Mouse (Mus musculus) ES-Bruce4 (cell line): ENCODE results near the gene Raph1. TPM values are rescaled to one million over a fixed set of nuclear protein-coding genes. Genes with fewer than 3 reads are reported as not detected.

ENCODE experiments used
- H3K27ac ChIP-seq: 2 replicates; pipeline ENCODE4 v1.5.1; 2012; ENCODE audit warnings: low read length, inconsistent platforms; ENCODE audit not compliant: insufficient read depth
- H3K27me3 ChIP-seq: 2 replicates; pipeline ENCODE4 v1.6.1; 2012; ENCODE audit warnings: mild to moderate bottlenecking, low read length, inconsistent platforms; ENCODE audit not compliant: control insufficient read depth, poor library complexity, insufficient read depth, severe bottlenecking
- H3K36me3 ChIP-seq: 2 replicates; pipeline ENCODE4 v1.6.1; 2012; ENCODE audit warnings: inconsistent platforms, mild to moderate bottlenecking, low read length, moderate library complexity; ENCODE audit not compliant: control insufficient read depth, poor library complexity, insufficient read depth, severe bottlenecking
- H3K4me1 ChIP-seq: one replicate; pipeline ENCODE4 v1.8.1; 2011; ENCODE audit warnings: low read length; ENCODE audit not compliant: control insufficient read depth, insufficient read depth
- H3K4me3 ChIP-seq: 2 replicates; pipeline ENCODE4 v1.5.1; 2011; ENCODE audit warnings: low read depth, mild to moderate bottlenecking, low read length
- H3K9ac ChIP-seq: 2 replicates; pipeline ENCODE4 v1.6.1; 2012; ENCODE audit warnings: low read depth, mild to moderate bottlenecking, inconsistent platforms; ENCODE audit not compliant: poor library complexity, severe bottlenecking
- H3K9me3 ChIP-seq: replicated peaks from 2 replicates; pipeline ENCODE4 v1.6.1; 2012; ENCODE audit warnings: mild to moderate bottlenecking, low read length, inconsistent platforms; ENCODE audit not compliant: control insufficient read depth, poor library complexity, insufficient read depth, severe bottlenecking
- CTCF ChIP-seq: IDR thresholded peaks from one replicate; pipeline ENCODE4 v1.8.1; 2011; ENCODE audit warnings: low read depth, low read length
- EP300 ChIP-seq: IDR thresholded peaks from 2 replicates; pipeline ENCODE4 v1.6.1; 2011; ENCODE audit warnings: low read depth, low read length; ENCODE audit not compliant: insufficient read depth
- POLR2A ChIP-seq: IDR thresholded peaks from one replicate; pipeline ENCODE4 v1.8.1; 2011; ENCODE audit warnings: low read length; ENCODE audit not compliant: insufficient read depth
- polyA plus RNA-seq: library from polyadenylated mRNA; stranded (reverse); fragments of >200 nt; gene quantifications from 2 replicates; pipeline ENCODE4 v1.2.4, GENCODE M21; 2011; ENCODE audit warnings: low read depth; ENCODE audit not compliant: missing spikeins, insufficient read depth, insufficient read length

The Raph1 gene
- polyA plus RNA-seq, 1 experiment = 52.8 TPM

GRCm38 (mm10) chr1:60593101-60593500 is 26.2 kb upstream of the Raph1 start:
- Histone ChIP-seq H3K9ac (no peak overlapping the region), H3K36me3 (no peaks in the 10 kb centered on the region), H3K9me3 (no peaks in the 10 kb centered on the region), H3K27ac (no peak overlapping the region), H3K4me1 (no peaks in the 10 kb centered on the region), H3K4me3 (no peak overlapping the region), H3K27me3 (no peaks in the 10 kb centered on the region)
- no peak for TF ChIP-seq CTCF
- TF ChIP-seq POLR2A = no peak
- TF ChIP-seq EP300 = no peak

DNA sequence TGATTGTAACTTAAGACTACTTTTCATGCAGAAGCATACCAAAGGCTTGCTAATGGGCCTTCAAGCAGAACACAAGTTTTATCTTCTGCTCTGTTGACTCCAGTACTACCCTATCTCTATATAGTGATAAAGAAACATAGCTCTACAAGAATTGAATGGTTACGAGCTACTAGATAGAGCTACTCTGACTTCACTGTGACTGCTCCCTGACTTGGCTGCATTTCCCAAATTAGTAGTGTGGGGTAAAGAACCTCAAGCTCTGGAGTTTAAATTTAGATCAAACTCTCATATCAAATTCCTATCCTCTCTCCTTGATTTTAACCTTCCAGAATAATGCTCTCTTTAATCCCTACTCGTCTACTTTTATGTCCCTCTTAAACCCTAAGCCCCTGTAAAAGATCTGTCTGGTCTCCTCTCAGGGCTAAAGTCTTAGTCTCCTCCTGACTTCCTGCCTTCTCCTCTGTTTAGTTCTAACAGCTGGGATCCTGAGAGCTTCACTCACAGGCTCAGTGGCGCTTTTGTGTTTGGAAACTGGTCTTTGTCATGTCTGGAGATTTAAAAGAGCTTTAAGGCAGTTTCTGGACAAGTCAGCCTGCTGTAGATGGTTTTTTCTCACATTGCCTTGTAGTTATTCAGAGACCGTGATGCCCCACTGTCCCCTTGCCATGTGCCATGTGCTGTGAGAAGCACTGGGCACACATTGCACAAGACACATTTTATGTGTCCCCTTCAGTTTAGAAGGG is 22.2 kb upstream of the Raph1 start:
- H3K27me3 ChIP-seq = no peaks in the 10 kb centered on the region

DNA sequence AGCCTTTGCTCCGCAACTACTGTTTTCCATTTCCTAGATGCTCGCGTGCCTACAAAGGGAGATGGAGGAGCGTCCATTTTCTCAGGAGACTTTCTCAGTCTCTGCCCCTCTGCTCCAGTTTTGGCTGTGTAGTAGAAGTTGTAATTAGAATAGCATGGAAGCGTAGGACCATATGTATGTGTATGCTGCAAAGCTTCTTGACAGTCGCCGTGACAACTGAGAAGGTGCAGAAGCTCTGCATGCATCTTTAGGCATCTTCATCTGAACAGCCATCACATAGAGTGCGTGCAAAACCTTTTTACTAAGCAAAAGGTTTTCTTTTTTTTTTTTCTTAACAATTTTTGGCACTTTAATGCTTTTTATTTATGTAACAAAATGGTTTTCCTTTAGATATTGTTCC is 14.1 kb upstream of the Raph1 start:
- no peak for TF ChIP-seq POLR2A
- no peak for TF ChIP-seq CTCF
- TF ChIP-seq EP300 = no peak
- H3K4me1 ChIP-seq = no peaks in the 10 kb centered on the region
- no peak overlapping the region for H3K27ac ChIP-seq
- H3K9ac ChIP-seq = no peak overlapping the region
- no peaks in the 10 kb centered on the region for H3K36me3 ChIP-seq
- H3K27me3 ChIP-seq = no peaks in the 10 kb centered on the region
- peaks cover 10% of the 10 kb centered on the region for H3K9me3 ChIP-seq
- H3K4me3 ChIP-seq = no peak overlapping the region

More for the DNA sequence above, 22.2 kb upstream of the Raph1 start:
- H3K4me1 ChIP-seq = no peaks in the 10 kb centered on the region
- peaks cover 16% of the 10 kb centered on the region for H3K9me3 ChIP-seq
- no peak for TF ChIP-seq POLR2A
- TF ChIP-seq EP300 = no peak
- TF ChIP-seq CTCF = no peak
- no peak overlapping the region for H3K27ac ChIP-seq
- no peak overlapping the region for H3K9ac ChIP-seq
- no peaks in the 10 kb centered on the region for H3K36me3 ChIP-seq
- no peak overlapping the region for H3K4me3 ChIP-seq

- Histone ChIP-seq H3K4me1 (no peaks in the 10 kb centered on the region), H3K9ac (no peak overlapping the region), H3K36me3 (no peaks in the 10 kb centered on the region), H3K4me3 (no peak overlapping the region), H3K27me3 (no peaks in the 10 kb centered on the region), H3K9me3 (no peaks in the 10 kb centered on the region; the same call in none of the 2 replicates), H3K27ac (no peak overlapping the region)
- TF ChIP-seq EP300 = no peak
- no peak for TF ChIP-seq POLR2A
- no peak for TF ChIP-seq CTCF
Observed at GRCm38 (mm10) chr1:60579886-60580285, 13.0 kb upstream of the Raph1 start.

DNA sequence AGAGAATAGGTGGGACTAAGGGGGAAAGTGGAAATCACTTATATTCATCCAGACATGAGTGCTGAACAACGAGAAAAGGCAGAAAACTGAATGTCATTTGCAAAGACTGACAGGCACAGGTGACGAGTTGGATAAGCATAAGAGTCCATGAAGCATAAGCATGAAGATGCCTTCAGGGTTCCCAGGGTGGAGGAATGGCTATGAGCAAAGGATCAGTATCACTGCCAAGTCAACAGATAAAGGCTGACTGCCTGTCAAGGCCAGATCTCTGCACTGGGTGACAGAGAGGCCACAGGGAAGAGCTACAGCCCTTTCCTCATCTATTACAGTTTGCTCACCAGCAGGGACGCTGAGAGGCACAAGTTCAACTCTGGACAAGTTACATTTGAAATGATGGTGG is 5.8 kb upstream of the Raph1 start:
- Histone ChIP-seq H3K36me3 (no peaks in the 10 kb centered on the region), H3K27ac (no peak overlapping the region), H3K27me3 (no peaks in the 10 kb centered on the region), H3K9ac (no peak overlapping the region), H3K4me1 (peaks cover 2% of the 10 kb centered on the region), H3K9me3 (no peaks in the 10 kb centered on the region), H3K4me3 (no peak overlapping the region)
- TF ChIP-seq CTCF (no peak), EP300 (no peak)

- H3K4me3 ChIP-seq = no peak overlapping the region
- TF ChIP-seq POLR2A (no peak), EP300 (no peak), CTCF (no peak)
- peaks cover 3% of the 10 kb centered on the region for H3K4me1 ChIP-seq
- no peak overlapping the region for H3K27ac ChIP-seq
- H3K9ac ChIP-seq = no peak overlapping the region
- H3K36me3 ChIP-seq = no peaks in the 10 kb centered on the region
- H3K27me3 ChIP-seq = no peaks in the 10 kb centered on the region
- H3K9me3 ChIP-seq = no peaks in the 10 kb centered on the region
Observed at GRCm38 (mm10) chr1:60569741-60570140, 2.8 kb upstream of the Raph1 start.
